Mouse (Mus musculus) hindlimb bud, embryonic 11.5 days (tissue): ENCODE measurements around the gene Cyb5r3.
A peak's percentile ranks its signal among the peaks of the same experiment; 100 is the strongest.

Source experiments
- DNase-seq: peaks from one replicate; pipeline ENCODE4 v3.0.0-alpha.2; 2012; ENCODE audit warnings: low read depth, low spot score; ENCODE audit errors: extremely low spot score

Cyb5r3 gene

GRCm38 (mm10) chr15:83172492-83173429 lies at the start of gene Cyb5r3:
Cyb5r3 (minus strand) TSS chr15:83172592.
- DNase-seq: no peak

- DNase-seq: no peak
Measured at GRCm38 (mm10) chr15:83221721-83222120, 49.3 kb upstream of the Cyb5r3 start.

GRCm38 (mm10) chr15:83220368-83221013 lies 48.1 kb upstream of the Cyb5r3 start:
- no peak for DNase-seq

GRCm38 (mm10) chr15:83215322-83216216 lies 43.2 kb upstream of the Cyb5r3 start:
- DNase-seq: no peak

- no peak for DNase-seq
Measured at GRCm38 (mm10) chr15:83210229-83210628, 37.8 kb upstream of the Cyb5r3 start.

- no peak for DNase-seq
Measured at GRCm38 (mm10) chr15:83209719-83210118, 37.3 kb upstream of the Cyb5r3 start.

GRCm38 (mm10) chr15:83209092-83209695 lies 36.8 kb upstream of the Cyb5r3 start:
- no peak for DNase-seq

- no peak for DNase-seq
Measured at GRCm38 (mm10) chr15:83204731-83205451, 32.5 kb upstream of the Cyb5r3 start.

GRCm38 (mm10) chr15:83202412-83202811 lies 30.0 kb upstream of the Cyb5r3 start:
- DNase-seq: no peak

- DNase-seq: no peak
Measured at GRCm38 (mm10) chr15:83193413-83193812, 21.0 kb upstream of the Cyb5r3 start.

GRCm38 (mm10) chr15:83182351-83182750 lies 10.0 kb upstream of the Cyb5r3 start:
- DNase-seq: no peak

GRCm38 (mm10) chr15:83181800-83182330 lies 9.5 kb upstream of the Cyb5r3 start:
- DNase-seq: no peak

- no peak for DNase-seq
Measured at GRCm38 (mm10) chr15:83180004-83180403, 7.6 kb upstream of the Cyb5r3 start.

GRCm38 (mm10) chr15:83176653-83177052 lies 4.3 kb upstream of the Cyb5r3 start:
- no peak for DNase-seq

- no peak for DNase-seq
Measured at GRCm38 (mm10) chr15:83173914-83174884, 1.8 kb upstream of the Cyb5r3 start.

GRCm38 (mm10) chr15:83171712-83172481 lies 495 bp downstream of the Cyb5r3 start:
- peak; percentile 79 for DNase-seq

GRCm38 (mm10) chr15:83170956-83171659 lies 1.3 kb downstream of the Cyb5r3 start:
- DNase-seq: no peak
